Mouse (Mus musculus) erythroblast, embryonic 14.5 days (primary cell): Measurements from ENCODE around the gene Gm20683.

Experiments
- GATA1 ChIP-seq: IDR thresholded peaks from 2 replicates; pipeline ENCODE4 v1.6.1; 2012; ENCODE audit warnings: low read length, inconsistent platforms, mixed read lengths
- TAL1 ChIP-seq: IDR thresholded peaks from 3 replicates; pipeline ENCODE4 v1.6.1; 2012; ENCODE audit warnings: low read length, inconsistent platforms, mixed read lengths

- TF ChIP-seq GATA1 (no peak), TAL1 (no peak)
Measured at GRCm38 (mm10) chr17:25886806-25887205, 45.2 kb upstream of the Gm20683 start.
